Mouse (Mus musculus): ENCODE data around the gene Olfr402. TPM values are rescaled to one million over a fixed set of nuclear protein-coding genes. Genes with fewer than 3 reads are reported as not detected.
"Not testable (repeated sequence)": the region's sequence is repeated elsewhere in the genome, so short reads cannot be mapped to it uniquely, and the experiment has no call there.

The Olfr402 gene
- total RNA-seq (2015; ENCODE audit: low replicate concordance): not detected in 2 replicates
- total RNA-seq (2017; ENCODE audit: low replicate concordance): not detected in 2 replicates

DNA sequence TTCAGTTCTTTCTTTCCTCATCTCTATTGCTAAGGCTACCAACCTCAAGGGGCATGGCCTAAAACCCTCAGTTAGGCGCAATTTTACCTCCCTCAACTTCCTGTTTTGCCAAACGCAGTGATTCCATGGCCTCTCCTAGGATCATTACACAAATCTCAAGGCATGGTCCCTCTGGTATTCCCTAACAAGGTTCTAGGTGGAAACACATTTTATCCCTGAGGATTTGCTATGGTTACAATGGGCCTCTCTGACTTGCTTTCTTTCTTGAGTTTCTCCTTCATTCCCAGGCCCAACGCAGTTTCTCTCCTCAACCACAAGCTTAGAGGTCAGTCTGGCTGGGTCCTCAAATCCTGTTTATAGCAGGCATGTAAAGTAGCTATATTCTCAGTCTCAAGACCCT is at the start of gene Olfr402:
Olfr402 (plus strand) TSS at position 301 of the 400 bp plus-strand sequence.
- ATAC-seq (replicated peaks; ENCODE audit: low FRiP score, poor library complexity, severe bottlenecking): no peak

- no peak for ATAC-seq (replicated peaks; ENCODE audit: low FRiP score, poor library complexity, severe bottlenecking)
Observed at GRCm38 (mm10) chr11:74105066-74105465, 48.3 kb upstream of the Olfr402 start.

- ATAC-seq (replicated peaks; ENCODE audit: low FRiP score, poor library complexity, severe bottlenecking): no peak
Observed at GRCm38 (mm10) chr11:74113412-74113811, 39.9 kb upstream of the Olfr402 start, which contains the start of gene Olfr401. Olfr401 (plus strand) TSS chr11:74113712.

DNA sequence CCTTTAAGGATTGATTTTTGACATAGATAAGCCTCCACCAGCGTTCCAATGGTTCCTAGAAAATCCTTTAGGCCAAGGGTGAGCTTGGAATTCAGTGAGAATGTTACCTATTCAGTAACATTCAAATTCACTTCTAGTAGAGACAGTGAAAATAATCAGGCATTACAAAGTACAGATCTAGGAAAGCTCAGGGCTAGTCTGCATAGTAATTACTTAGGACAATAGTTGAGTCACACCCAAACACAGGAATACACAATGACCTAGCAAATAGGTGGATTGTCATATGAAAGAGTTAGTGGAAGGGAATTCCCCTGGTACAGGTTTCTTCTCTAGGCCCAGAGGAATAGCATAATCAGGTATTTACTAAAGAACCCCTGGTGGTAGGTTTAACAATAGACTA is 13.3 kb upstream of the Olfr402 start:
- not testable (repeated sequence) for ATAC-seq (replicated peaks; ENCODE audit: low FRiP score, poor library complexity, severe bottlenecking)

DNA sequence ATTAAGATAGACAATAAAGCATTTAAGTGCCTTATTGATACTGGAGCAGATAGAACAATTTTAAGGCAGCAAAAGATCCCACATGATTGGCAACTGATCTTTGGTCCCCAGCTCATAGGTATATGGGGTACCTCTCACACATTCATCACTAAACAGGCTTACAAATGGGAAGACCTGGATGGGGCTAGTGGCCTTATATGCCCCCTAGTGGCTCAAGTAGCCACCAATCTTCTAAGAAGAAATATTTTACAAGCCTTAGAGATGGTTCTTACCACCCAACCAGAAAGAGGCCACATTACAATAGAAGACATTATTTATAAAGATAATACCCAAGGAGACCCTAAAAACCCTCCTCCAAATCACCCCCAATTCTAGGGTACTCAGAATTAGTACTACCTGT is 7.5 kb upstream of the Olfr402 start:
- no peak for ATAC-seq (replicated peaks; ENCODE audit: low FRiP score, poor library complexity, severe bottlenecking)

- no peak for ATAC-seq (replicated peaks; ENCODE audit: low FRiP score, poor library complexity, severe bottlenecking)
Observed at GRCm38 (mm10) chr11:74168771-74169170, 15.4 kb downstream of the Olfr402 start.

DNA sequence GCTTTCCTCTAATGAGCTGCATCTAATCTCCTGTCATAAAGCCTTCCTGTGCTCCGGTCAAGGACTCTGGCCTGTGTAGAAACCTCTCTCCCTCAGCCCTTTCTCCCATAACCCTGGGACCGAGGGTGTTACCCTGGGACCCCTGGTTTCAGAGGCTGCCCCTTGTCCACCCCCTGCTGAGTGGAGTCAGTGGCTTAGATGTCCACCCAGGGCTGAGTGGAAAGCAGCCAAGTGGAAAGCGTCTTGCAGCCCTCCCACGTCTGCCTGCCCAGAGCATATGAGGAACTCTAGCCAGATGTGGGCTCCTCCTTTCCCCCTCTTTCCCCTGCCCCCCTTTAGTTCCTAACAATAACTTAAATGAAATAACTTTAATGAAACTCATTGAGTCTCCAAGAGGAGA is 29.8 kb downstream of the Olfr402 start:
- no peak for ATAC-seq (replicated peaks; ENCODE audit: low FRiP score, poor library complexity, severe bottlenecking)

GRCm38 (mm10) chr11:74183745-74184144 is 30.4 kb downstream of the Olfr402 start:
- ATAC-seq (replicated peaks; ENCODE audit: low FRiP score, poor library complexity, severe bottlenecking): no peak

- ATAC-seq (replicated peaks; ENCODE audit: low FRiP score, poor library complexity, severe bottlenecking): no peak
Observed at GRCm38 (mm10) chr11:74185949-74186348, 32.6 kb downstream of the Olfr402 start, which contains the start of gene Olfr403. Olfr403 (plus strand) TSS chr11:74186249.

Other genes with a start within 250 kb of the Olfr402 start
- gene Olfr395, start 244.2 kb upstream of the Olfr402 start, total RNA-seq (2015; ENCODE audit: low replicate concordance): not detected in 2 replicates
- gene Olfr395, start 244.2 kb upstream of the Olfr402 start, total RNA-seq (2017; ENCODE audit: low replicate concordance): not detected in 2 replicates
- not detected in 2 replicates for gene Olfr23, start 216.9 kb upstream of the Olfr402 start, total RNA-seq (2015; ENCODE audit: low replicate concordance)
- not detected in 2 replicates for gene Olfr23, start 216.9 kb upstream of the Olfr402 start, total RNA-seq (2017; ENCODE audit: low replicate concordance)
- gene Olfr397, start 192.7 kb upstream of the Olfr402 start, total RNA-seq (2015; ENCODE audit: low replicate concordance): not detected in 2 replicates
- gene Olfr397, start 192.7 kb upstream of the Olfr402 start, total RNA-seq (2017; ENCODE audit: low replicate concordance): not detected in 2 replicates
- gene Olfr398, start 163.1 kb upstream of the Olfr402 start, total RNA-seq (2015; ENCODE audit: low replicate concordance): not detected in 2 replicates
- gene Olfr398, start 163.1 kb upstream of the Olfr402 start, total RNA-seq (2017; ENCODE audit: low replicate concordance): not detected in 2 replicates
- gene Olfr139, start 97.0 kb upstream of the Olfr402 start, total RNA-seq (2015; ENCODE audit: low replicate concordance): not detected in 2 replicates
- not detected in 2 replicates for gene Olfr139, start 97.0 kb upstream of the Olfr402 start, total RNA-seq (2017; ENCODE audit: low replicate concordance)
- not detected in 2 replicates for gene Olfr399, start 96.9 kb upstream of the Olfr402 start, total RNA-seq (2015; ENCODE audit: low replicate concordance)
- not detected in 2 replicates for gene Olfr399, start 96.9 kb upstream of the Olfr402 start, total RNA-seq (2017; ENCODE audit: low replicate concordance)
- gene Zfp616, start 83.6 kb upstream of the Olfr402 start, total RNA-seq (2015; ENCODE audit: low replicate concordance): not detected in 2 replicates
- not detected in 2 replicates for gene Zfp616, start 83.6 kb upstream of the Olfr402 start, total RNA-seq (2017; ENCODE audit: low replicate concordance)
- not detected in 2 replicates for gene Olfr401, start 39.8 kb upstream of the Olfr402 start, total RNA-seq (2015; ENCODE audit: low replicate concordance)
- not detected in 2 replicates for gene Olfr401, start 39.8 kb upstream of the Olfr402 start, total RNA-seq (2017; ENCODE audit: low replicate concordance)
- gene Olfr403, start 32.7 kb downstream of the Olfr402 start, total RNA-seq (2015; ENCODE audit: low replicate concordance): not detected in 2 replicates
- gene Olfr403, start 32.7 kb downstream of the Olfr402 start, total RNA-seq (2017; ENCODE audit: low replicate concordance): not detected in 2 replicates
- not detected in 2 replicates for gene Olfr43, start 57.9 kb downstream of the Olfr402 start, total RNA-seq (2015; ENCODE audit: low replicate concordance)
- not detected in 2 replicates for gene Olfr43, start 57.9 kb downstream of the Olfr402 start, total RNA-seq (2017; ENCODE audit: low replicate concordance)
- not detected in 2 replicates for gene Olfr406, start 106.3 kb downstream of the Olfr402 start, total RNA-seq (2015; ENCODE audit: low replicate concordance)
- gene Olfr406, start 106.3 kb downstream of the Olfr402 start, total RNA-seq (2017; ENCODE audit: low replicate concordance): not detected in 2 replicates
- not detected in 2 replicates for gene Olfr59, start 130.2 kb downstream of the Olfr402 start, total RNA-seq (2015; ENCODE audit: low replicate concordance)
- gene Olfr59, start 130.2 kb downstream of the Olfr402 start, total RNA-seq (2017; ENCODE audit: low replicate concordance): not detected in 2 replicates
- gene Olfr410, start 184.5 kb downstream of the Olfr402 start, total RNA-seq (2015; ENCODE audit: low replicate concordance): not detected in 2 replicates
- gene Olfr410, start 184.5 kb downstream of the Olfr402 start, total RNA-seq (2017; ENCODE audit: low replicate concordance): not detected in 2 replicates
- gene Olfr411, start 199.1 kb downstream of the Olfr402 start, total RNA-seq (2015; ENCODE audit: low replicate concordance): not detected in 2 replicates
- not detected in 2 replicates for gene Olfr411, start 199.1 kb downstream of the Olfr402 start, total RNA-seq (2017; ENCODE audit: low replicate concordance)
- not detected in 2 replicates for gene Olfr412, start 208.5 kb downstream of the Olfr402 start, total RNA-seq (2015; ENCODE audit: low replicate concordance)
- gene Olfr412, start 208.5 kb downstream of the Olfr402 start, total RNA-seq (2017; ENCODE audit: low replicate concordance): not detected in 2 replicates

All from erythroid progenitor cell, adult 5-6 weeks (primary cell).